Mouse (Mus musculus) CD4-positive, CD25-positive, alpha-beta regulatory T cell, adult 4 months (primary cell): Measurements from ENCODE around the gene Gcsh. TPM values are rescaled to one million over a fixed set of nuclear protein-coding genes. Genes with fewer than 3 reads are reported as not detected.

Experiments used
- ATAC-seq: one replicate; pipeline ENCODE4 v1.8.0; 2017
- polyA plus RNA-seq, 2 experiments: library from polyadenylated mRNA; unstranded; fragments of 100-300 nt; shearing (Covaris generic); gene quantifications; one replicate each; pipeline ENCODE4 v1.2.1; 2017

The Gcsh gene
- polyA plus RNA-seq, 2 experiments from 2014 or later = 23.1 to 28.6 TPM

DNA sequence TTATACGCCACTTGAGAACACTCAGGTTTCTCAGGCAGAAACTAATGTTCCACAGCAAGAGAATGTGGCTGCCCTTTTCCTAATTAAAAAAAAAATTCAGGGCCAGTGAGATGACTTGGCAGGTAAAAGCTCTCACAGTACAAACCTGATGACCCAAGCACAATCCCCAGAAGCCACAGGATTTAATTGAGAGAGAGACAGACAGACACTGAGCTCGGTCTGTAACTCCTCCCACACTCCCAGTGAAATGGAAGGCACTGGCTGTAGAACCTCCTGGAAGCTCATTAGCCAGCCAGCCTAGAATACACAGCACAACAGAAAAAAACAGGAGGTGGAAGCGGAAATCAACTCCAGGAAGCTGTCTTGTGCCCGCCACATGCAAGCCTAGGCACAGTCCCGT, 17.7 kb downstream of the Gcsh start:
- no peak for ATAC-seq

DNA sequence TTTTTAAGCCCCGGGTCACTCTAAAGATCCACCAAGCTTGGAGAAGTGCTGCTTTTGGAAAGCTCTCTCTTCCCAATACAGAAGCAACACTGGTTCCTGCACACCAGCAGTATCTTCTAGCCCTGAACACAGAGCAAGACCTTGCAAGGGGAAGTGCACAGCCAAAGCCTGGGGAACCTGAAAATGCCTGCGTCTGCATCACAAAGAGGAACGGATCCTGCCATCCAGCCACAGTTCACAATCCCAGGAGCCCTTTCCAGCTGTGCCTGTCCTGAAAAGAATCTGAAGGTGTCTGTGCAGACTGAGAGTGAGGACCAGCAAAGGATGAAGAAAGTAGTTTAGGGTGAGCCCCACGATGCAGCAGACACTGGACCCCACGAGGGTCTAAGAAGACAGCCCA, 18.3 kb downstream of the Gcsh start:
- ATAC-seq = no peak

DNA sequence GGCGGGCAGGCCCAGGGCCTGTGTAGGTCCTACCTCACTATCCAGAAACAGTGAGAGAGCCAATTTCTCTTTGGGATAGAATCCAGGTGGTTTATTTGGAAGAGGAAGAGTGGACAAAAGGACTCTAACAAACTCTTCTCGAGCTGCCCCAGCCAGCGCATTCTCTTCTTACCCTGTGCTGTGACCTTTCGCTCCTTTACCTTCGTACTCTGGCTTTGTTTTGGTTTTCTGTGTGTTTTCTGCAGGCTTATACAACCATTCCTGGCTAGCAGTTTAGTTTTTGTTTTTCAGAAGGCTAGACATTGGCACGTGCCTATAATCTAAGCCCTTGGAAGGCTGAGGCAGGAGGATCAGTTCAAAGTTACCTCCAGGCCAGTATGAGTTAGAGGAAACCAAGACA, 23.8 kb downstream of the Gcsh start:
- ATAC-seq = no peak

DNA sequence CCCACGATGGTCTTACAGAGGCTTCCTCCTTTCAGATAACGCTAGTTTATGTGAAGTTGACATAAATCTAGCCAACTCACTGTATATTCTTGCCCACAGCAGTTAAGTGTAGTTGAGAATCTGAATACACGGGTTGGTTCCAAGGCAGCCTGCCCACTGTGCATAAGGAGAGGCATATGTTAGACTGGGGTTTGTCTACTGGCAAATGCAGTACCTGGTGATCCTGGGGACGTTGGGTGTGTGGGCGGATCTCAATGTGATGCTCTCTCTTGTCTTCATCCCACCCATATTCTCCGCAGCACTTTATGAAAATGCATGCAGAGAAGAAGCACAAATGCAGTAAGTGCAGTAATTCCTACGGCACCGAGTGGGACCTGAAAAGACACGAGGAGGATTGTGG, 38.9 kb downstream of the Gcsh start:
- ATAC-seq = no peak

DNA sequence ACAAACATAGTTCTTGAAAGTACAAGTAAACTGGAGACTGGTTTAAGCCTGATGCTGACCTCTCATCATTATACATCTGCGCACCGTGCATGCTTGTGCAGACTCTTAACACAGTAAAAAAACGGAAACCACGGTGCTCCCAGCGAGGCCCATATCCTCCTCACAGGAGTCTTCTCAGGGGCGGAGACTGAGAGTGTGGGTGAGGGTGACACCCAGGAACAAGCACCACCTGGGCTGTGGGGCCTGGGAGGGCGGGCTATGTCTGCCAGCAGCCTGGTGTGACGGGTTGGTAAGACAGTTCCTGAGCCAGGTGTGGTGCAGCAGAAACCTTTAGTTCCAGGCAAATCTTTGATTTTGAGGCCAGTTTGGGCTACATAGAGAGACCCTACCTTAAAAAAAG, 40.9 kb downstream of the Gcsh start:
- ATAC-seq = peak; percentile 97

DNA sequence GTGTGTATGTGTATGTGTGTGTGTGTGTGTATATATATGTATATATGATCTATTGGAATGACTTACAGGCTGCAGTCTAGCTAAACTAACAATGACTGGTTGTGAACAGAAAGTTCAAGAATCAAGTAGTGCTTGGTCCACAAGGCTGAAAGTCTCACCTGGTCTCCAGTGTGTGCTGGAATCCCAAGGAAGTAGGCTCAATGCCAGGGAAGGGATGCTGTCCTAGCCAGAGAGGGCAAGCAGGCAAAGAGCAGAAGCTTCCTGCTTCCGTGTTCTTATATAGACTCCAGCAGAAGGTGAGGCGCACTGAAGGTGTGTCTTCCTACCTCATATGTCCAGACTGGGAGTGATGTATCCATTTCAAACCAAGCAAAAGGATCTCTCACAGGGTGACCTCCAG, 41.6 kb downstream of the Gcsh start:
- no peak for ATAC-seq

DNA sequence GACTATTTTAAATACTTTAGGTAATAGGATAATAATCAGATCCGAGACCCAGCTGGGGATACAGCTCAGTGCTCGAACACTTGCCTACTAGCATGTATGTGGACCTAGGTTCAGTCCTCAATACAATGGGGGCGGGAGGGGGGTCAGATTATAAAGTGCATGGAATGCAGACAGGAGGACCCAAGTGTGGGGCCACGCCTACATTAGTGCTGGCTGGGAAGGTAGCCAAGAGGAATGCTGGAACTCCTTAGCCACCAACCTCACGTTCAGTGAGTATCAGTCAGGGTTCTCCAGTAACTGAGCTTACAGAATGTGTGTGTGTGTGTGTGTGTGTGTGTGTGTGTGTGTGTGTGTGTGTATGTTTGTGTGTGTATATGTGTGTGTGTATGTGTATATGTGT, 42.0 kb downstream of the Gcsh start:
- no peak for ATAC-seq

DNA sequence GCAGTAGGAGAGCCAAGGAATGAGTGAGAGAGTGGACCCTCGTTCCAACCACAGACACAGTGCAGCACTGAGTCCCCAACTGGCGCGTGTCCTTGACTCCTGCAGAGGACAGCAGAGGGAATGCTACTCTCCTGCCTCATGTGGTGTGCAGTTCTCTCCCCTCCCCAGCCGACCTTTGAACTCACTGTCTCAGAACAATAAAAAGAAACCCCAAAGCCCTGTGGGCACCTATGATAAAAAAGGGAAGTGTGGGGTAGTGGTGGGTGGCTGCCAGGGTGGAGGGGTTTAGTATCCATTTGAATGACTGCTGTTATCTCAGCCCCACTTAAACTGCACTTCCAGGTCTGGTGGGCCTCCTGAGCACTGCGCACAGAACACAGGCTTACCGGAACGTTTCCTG, 45.7 kb downstream of the Gcsh start:
- no peak for ATAC-seq

DNA sequence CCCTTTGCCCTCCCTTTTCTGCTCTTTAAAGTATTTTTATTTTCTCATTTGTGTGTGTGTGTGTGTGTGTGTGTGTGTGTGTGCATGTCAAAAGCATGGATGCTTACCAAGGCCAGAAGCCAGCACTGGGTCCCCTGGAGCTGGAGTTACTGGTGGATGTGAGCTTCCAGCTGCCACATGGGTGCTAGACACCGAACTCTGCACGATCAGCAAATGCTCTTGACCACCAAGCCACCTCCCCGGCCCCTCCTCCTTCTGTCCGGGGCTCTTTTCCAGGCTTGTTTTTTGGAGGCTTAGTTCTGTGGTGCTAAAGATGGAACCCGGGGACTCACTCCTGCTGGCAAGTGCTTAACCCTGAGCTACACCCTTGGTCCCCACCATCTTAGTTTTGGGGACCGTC, 46.5 kb downstream of the Gcsh start:
- no peak for ATAC-seq

DNA sequence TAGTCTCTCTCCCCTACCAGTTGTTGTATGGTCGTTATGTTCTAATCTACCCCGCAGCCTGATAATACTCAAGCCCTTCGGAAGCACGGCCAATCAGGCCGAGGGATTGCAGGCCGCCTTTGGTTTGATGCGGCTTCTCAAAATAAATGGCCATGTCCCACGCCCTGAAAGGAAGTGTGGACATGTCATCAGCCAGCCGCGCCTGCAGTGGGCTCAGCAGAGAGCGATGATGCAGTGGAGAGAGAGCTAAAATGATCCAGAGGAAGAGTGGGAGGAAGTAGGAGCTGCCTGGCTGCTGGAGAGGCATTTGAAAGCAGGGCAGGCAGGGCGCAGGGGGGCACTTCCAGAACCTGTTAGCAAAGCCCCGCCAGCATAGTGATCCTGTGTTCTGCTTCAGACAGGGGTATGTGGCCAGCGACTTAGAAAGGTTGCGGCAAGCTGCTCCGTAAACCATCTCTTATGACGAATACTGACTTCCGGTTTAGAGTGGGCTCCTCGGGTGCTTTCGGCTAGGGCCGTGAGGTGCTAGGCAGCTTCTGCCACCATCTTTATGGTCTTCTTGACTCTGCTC, 47.0 kb downstream of the Gcsh start:
- peak; percentile 63 for ATAC-seq

DNA sequence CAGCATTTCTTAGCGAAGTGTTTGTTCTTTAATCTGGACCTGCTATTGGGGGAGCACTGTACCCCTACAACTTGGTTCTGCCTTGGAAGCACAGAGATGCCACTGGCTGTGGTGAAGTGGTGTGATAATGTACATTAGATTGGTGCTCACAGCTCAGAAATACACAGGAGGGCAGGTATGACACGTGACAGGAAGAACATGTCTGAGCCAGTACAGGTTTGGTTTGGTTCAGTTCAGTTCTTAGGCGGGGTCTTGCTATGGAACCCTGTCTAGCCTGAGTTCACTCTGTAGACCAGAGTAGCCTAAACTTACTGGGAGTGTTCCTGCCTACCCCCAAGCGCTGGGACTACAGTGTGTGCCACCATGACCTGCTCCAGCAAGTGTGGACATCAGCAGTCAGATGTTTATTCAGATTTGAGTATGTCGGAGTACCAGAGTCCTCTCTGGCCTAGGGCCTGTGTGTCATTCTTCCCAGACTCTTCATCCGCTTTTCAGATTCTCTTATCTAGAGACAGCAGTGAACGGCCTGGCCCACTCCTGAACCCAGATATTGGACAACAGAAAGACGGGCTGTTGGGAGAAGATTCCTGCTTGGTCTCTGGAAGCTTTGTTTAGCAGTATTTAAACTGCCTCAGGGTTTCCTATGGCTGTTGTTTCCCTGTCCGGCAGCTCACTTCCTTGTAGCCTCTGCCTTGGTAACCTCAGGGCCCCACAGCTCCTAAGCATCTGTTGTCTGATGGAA, 48.0 kb downstream of the Gcsh start:
- no peak for ATAC-seq

DNA sequence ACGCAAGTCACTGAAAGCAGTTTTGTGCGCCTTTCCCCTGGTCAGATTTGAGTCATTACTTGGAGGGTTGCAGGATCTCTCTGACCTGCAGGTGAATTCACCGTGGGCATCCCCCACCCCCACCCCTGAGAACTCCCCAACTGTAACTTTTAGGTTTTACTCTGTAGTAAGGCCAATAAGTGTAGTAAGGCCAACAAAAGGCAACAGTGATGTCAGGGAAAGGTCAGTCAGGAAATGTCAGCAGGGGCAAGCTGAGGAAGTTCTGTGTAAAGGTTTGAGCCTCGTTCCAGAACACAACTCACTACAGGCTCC, 49.0 kb downstream of the Gcsh start:
- ATAC-seq = no peak

DNA sequence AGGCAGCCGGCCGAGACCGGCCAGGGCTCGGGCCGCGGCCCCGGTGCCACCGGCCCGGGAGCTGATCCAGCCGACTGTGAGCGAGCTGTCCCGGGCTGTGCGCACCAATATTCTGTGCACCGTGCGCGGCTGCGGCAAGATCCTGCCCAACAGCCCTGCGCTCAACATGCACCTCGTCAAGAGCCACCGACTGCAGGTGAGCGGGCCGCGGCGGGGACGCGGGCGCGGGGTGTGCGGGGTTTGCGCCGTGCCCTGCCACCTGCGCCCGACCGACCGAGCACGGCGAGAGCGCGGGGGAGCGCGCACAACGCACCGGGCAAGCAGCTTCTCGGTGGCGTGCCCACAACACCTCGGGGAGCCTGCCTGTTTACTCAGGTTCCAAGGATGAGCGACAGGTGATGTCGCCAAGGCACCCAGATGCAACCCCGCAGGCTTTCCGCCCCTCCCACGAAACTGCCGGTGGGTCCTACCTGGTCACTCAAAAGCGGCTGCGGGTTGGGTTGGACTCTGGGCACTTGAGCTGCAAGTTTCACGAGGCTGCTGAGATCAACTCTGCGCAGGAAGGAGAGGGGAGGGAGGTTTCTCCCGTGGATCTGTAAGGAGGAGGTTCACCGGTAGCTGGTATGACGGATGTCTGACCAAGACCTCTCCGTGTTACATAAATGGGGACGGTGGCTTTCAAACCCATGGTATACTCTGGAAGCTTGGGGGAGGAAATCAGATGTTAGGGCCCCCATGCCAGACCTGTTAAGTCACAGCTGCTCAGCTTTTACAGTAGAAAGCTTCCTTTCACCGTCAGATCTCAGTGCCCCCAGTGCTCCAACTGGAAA, 49.6 kb downstream of the Gcsh start:
- ATAC-seq = peak; percentile 46

DNA sequence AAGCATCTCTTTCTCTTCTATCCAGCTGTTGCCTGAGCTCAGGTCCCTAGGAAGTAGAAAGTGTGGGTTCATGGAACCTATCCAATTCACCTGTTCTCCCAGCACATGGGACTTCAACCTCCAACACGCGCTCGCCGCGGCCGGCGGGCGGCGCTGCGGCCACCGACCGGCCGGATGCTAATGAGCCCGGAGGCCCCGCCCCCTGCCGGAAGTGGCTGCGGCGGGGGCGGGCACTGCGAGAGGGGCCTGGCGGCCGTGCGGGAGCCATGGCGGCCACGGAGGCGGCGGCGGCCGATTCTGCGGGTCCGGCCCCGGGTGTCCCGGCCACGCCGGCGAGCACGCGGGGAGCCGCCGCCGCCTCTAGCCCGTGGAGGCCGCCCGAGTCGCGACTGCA, 50.2 kb downstream of the Gcsh start, which contains the start of gene Atmin:
TSS of gene Atmin (plus strand) at position 233 of the 394 bp plus-strand sequence.
- ATAC-seq = peak; percentile 70

DNA sequence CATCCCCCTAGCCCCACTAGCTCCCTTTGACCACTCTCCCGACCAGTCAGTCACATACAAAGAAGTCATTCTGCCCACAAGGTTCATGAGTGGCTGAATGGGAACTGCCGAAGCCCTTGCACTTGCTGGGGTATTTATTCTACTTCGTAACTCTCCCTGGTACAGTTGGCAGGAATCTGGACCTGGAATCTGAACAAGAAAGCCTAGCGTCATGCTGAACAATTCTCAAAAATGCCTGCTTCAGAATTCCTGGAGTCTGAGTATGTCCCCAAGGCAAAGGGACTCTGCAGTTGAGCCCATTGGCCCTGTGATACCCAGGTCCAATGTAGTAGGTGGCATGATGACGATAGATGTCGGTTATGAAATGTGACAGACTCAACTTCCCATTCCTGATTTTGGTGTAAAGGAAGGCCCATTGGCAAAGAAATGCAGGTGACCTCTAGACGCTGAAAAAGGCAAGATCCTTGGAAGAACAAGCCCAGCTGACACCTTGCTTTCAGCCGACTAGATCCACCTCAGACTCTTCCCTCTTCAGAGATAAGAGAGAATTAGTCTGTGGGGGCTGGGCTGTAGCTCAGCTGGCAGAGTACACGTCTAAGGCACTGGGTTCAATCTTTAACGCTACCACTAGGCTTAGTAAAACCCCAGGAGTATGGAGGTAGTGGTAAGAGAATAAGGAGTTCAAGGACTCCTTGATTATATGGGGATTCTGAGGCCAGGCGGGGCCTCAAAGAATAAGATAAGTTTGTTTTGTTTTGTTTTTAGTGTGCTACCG, 50.9 kb downstream of the Gcsh start:
- ATAC-seq = no peak

DNA sequence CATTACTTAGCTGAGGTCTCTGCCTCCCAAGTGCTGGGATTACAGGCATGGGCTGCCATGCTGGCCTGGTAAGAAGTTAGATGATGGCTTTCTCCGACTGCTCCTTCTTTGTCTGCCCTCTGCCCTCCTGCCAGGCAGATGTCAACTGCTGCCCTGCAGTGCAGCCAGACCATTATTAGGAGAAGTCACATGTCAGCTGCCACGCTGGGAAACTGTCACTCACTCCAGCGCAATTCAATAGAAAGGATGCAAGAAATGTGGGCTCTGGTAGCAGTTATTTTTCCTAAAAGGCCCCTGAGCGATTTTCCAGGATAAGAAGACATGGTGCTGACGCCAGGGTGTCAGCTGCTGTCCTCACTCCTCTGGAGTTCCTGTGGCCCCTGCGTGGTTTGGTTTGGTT, 57.8 kb downstream of the Gcsh start:
- no peak for ATAC-seq

DNA sequence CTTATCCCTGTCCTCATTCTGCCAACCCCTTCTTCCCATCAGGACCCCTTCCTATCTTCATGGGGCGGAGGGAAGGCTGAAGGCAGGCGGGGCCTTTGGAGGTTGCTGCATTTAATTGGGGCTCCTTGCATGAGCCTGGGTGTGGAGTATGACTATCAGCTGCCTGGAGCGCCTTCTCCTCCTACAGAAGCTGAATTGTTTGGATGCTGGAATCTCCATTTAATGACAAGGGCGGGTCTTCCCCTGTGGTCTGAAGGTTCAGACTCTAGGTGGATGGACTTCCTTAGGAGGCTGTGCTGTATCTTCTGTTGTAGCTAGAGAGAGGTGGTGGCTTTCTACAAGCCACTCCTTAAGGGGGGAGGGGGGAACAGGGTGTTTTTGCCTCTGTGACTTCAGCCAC, 58.4 kb downstream of the Gcsh start:
- ATAC-seq = no peak

Other genes starting within 250 kb of the Gcsh start
- 10 to 100 TPM; 36.3 to 38.5 TPM for gene Cmc2, start 72.1 kb downstream of the Gcsh start, polyA plus RNA-seq
- 1 to 10 TPM; 2.9 to 8.8 TPM for gene Cenpn, start 71.8 kb downstream of the Gcsh start, polyA plus RNA-seq
- gene Atmin, start 50.1 kb downstream of the Gcsh start, polyA plus RNA-seq = 1 to 10 TPM; 6.4 TPM
- not detected for gene 1700030J22Rik, start 14.6 kb downstream of the Gcsh start, polyA plus RNA-seq
- gene Pkd1l2, start 88.9 kb upstream of the Gcsh start, polyA plus RNA-seq = not detected
- gene Bco1, start 102.3 kb upstream of the Gcsh start, polyA plus RNA-seq = not detected
- 1 to 10 TPM; 2.0 to 2.1 TPM for gene Gan, start 164.6 kb upstream of the Gcsh start, polyA plus RNA-seq